Mouse (Mus musculus) cerebellum, postnatal 14 days (tissue): ENCODE results near the gene Rad9b.

Source experiments
- DNase-seq, 2 experiments: peaks; one replicate each; pipeline ENCODE4 v3.0.0; 2021; ENCODE audit warnings: mixed read lengths in 2 of 2

Gene Rad9b

DNA sequence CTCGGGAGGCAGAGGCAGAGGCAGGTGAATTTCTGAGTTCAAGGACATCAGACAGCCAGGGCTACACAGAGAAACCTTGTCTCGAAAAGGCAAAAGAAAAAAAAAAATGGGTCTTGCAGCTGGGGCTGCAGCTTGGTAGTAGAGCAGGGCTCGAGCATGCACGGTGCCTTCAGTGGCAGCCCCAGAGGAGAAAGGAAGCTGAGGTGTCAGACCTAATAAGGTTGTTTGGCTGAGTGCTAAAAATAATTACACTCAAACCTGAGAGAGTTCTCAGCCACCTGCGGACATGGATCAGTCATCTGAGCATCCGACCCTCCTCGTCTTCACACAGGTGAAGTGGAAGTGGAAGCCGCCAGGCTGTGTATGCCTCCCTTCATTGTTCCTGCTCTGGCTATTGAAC, 43.3 kb downstream of the Rad9b start:
- DNase-seq: no peak

DNA sequence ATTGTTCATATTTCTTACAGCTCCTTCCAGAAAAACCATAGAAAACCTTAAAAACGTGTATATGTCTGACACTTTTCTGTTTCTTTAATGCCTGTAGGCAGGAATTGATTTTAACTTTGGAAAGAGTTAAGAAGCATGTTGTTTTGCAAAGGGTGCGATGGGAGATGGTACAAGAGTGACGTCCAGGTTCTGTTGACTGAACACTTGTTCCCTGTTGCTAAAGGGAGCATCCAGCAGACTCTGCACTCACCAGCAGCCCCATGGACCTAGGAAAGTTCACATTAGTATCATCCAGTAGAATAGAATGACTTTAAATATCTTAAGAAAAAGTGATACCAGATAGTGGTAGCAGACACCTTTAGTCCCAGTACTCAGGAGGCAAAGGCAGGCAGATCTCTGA, 47.5 kb downstream of the Rad9b start:
- no peak for DNase-seq

- no peak for DNase-seq
Measured at GRCm38 (mm10) chr5:122305472-122305871, 48.6 kb downstream of the Rad9b start.

- DNase-seq: no peak
Measured at GRCm38 (mm10) chr5:122304541-122304940, 49.5 kb downstream of the Rad9b start.

GRCm38 (mm10) chr5:122303937-122304336, 50.1 kb downstream of the Rad9b start:
- no peak for DNase-seq

DNA sequence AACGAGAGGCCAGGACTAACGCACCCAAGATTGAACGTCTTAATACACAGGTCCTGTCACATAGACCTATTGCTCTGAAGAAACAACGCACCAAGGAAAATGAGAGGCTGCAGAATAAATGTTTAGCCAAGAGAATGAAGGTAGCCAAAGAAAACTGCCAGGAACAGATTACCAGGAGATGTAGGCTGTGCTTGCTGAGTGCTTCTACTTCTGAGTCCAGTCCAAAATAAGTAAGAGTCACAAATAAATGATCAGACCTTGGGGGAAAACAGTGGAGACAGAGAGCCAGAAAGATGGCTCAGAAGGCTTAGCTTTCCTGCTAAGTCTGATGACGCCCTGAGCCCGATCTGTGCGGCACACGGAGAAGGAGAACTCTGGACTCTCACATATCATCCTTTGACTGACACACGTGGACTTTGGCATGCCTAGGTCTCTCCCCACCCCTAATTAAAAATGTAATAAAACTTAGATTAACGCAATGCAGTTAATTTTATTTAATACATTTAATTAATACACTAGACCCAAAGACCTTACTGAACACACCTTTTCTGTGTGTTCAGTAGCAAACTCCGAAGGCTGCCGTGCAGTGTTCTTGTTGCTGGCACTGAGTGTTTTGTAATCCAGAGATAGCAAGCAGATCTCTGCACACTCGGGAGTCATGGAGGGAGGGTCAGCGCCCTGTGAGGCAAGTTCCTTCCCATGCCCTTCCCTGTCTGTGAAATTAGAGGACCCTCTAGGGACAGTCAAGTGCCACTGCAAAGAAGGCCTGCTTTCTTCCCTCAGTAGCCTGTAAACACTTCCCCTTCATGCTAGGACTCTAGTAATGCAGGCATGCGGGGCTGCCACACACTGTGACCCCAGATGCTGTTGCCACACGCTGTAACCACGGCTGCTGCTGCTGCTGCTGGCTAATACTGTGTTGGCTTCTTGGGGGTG, 51.0 kb downstream of the Rad9b start:
- DNase-seq: no peak

GRCm38 (mm10) chr5:122300071-122300518, 53.9 kb downstream of the Rad9b start:
- DNase-seq: peak in 1 of 2 experiments; percentile 51

- DNase-seq: no peak
Measured at GRCm38 (mm10) chr5:122295113-122295935, 58.7 kb downstream of the Rad9b start.

DNA sequence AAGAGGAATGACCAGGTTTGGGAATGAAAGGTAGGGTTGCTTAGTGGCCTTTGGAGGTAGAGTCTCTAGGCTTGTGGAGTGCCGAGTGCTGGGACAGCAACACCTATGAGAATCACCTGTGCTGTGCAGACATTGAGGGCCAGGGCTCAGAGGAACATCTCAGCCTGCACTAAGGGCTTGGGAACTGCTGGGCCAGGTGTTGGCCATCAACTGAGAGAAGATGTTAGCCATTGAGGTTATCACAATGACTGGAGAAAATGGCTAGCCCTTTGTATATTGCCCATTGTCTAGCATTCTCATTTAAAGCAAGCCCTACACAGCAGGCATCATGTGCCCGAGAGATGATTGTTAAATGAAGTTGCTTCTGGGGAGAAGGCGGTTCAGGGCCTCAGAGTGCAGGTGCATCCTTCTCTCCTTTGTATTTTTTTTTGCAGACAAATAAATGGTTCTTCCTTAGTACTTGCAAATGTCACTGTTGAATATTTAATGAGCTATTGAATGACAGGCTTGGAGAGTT, 59.8 kb downstream of the Rad9b start:
- DNase-seq: no peak

- no peak for DNase-seq
Measured at GRCm38 (mm10) chr5:122293131-122293530, 60.9 kb downstream of the Rad9b start.

GRCm38 (mm10) chr5:122291553-122292339, 62.3 kb downstream of the Rad9b start:
- no peak for DNase-seq

GRCm38 (mm10) chr5:122291149-122291548, 62.9 kb downstream of the Rad9b start:
- no peak for DNase-seq

DNA sequence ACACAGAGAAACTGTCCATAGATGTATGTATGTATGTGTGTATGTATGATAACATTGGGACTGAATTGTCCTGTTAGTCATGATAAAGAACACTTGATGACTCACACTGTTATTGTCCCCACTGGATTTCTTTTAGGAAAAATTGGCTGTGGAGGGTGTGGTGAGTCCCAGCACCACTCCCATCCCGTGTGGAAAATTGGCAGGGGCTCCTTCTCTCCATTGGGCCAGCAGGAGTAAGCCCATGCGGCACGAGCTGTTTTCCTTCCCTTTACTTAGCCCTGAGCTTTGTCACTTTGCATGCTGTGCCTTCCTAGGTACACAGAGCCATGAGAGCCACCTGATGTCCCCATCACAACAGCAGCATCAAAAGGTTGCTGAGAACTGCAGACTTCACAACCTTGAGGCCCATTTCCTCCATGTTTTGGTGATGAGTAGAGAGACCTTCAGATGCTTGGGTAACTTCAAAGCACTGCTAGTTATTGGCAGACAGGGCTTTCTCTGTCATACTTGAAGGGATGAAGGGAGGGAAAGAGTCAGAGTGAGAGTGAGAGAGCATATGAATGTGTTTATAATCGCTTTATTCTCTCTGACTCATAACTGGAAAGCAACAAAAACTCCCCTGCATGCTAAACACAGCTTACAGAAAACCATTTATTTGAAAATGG, 65.8 kb downstream of the Rad9b start:
- DNase-seq: no peak

- no peak for DNase-seq
Measured at GRCm38 (mm10) chr5:122287026-122287425, 67.0 kb downstream of the Rad9b start.

- no peak for DNase-seq
Measured at GRCm38 (mm10) chr5:122286191-122286590, 67.8 kb downstream of the Rad9b start.

DNA sequence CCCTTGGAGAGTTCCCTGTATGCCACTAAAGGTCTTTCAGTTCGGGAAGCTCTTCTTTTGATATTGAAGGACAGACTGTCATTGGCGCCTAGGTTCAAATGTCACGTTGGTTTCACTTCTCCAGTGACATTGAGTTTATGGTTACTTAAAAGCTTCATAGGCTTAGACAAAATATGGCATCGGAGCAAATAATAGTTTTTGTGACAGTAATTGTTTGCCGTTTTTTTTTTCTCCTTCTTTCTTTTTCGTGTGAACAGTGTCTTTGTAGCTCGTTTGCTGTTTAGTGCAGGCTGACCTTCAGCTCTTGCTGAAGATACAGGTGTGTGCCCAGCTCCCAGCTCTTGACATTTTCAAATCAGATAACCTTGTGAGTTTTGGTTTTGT, 68.3 kb downstream of the Rad9b start:
- DNase-seq: no peak

DNA sequence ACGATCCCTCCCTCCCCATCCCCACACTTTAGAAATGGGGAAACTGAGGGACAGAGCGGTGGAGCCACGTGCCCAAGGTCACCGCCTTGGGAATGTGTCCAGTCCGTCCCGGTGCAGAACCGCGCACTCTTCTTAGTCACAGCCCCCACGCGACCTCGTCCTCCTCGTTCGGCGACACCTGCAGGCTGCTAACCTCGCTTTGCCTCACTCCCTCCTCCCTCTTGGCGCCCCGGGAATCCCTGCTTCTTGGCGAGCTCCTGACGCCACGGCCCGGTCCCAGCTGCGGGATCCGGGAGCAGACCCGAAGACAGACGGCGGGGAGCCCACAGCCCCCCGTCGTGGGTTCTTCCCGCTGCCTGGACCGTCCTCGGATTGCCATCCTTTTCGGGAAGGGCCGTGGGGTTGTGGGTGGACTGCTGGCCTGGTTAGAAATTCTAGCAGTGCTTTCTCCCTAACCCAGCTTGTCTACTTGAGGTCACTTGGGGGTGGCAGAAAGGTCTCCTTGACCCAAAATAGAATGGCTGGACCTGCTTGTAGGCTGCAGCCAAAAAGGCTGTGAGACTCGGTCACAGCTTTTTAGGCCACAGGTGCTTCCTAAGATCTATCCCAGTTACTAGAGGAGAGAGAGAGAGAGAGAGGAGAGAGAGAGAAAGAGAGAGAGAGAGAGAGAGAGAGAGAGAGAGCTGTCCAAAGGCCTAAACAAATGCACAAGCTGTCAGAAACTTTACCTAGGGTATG, 68.8 kb downstream of the Rad9b start:
- DNase-seq: peak; percentile 69 to 75

GRCm38 (mm10) chr5:122284183-122285028, 69.6 kb downstream of the Rad9b start, which contains the start of gene Pptc7:
Pptc7 (plus strand) TSS chr5:122284365.
- peak; percentile 97 to 99 for DNase-seq

DNA sequence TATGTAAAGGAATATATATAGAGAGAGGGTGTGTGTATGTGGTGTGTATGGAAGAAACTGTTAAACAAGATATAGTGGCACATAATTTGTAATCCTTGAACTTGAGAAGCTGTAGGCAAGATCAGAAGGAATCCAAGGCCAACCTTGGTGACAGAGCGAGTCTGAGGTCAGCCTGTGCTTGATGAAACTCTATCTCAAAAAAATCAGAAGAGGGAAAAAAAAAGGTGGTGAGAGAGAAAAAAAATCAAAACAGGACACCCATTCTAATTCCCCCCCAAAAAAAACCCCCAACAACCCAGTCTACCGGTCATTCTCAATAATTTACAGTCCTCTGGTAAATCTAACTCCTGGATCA, 70.2 kb downstream of the Rad9b start:
- no peak for DNase-seq

DNA sequence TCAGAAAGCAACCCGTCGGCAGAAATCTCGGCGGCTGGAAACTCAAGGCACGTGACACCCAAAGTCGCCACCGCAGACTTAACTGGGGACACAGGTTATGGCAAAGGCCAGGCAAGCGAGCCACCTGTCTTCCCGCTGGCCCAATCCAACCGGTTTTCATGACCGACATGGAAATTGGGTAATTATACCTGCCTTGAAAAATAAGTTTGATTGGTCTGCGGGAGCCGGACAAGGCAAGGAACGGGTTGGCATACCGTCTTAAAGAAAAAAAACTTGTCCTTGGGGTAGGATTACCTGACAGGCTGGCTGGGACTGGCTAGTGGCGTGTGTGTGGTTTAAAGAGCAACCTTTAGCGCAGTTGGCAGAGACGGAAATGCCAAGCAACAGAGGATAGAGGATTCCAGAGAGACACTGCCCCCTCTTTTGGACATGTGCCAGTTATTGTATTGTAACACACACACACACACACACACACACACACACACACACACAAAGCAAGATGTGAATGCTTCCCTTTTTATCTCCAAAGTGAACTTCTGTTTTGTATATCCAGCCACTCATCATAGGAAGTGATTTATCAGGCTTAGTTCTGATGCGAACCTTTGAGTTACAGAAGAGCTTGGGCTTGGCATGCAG, 73.1 kb downstream of the Rad9b start:
- DNase-seq: peak; percentile 51 to 60
